Mouse (Mus musculus): Measurements from ENCODE around the gene Ifit1bl2.
"Not testable (repeated sequence)": the region's sequence is repeated elsewhere in the genome, so short reads cannot be mapped to it uniquely, and the experiment has no call there.

Ifit1bl2 gene

DNA sequence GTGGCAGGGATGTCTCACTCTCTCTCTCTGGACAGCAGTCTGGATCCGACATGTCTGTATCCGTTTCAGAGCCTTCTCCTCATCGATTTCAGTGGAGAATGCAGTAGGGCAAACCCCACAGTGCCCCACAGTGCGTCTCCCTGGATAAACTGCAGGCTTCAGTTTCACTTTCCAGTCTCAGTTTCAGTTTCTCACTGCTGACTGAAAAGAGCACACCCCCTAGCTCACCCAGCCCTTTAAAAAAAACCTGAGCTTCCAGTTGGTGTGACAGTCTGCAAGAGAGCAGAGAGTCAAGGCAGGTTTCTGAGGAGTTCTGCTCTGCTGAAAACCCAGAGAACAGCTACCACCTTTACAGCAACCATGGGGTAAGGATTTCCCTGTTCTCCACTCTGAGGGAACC is at the start of gene Ifit1bl2, which contains the start of gene Ifit1:
Gene Ifit1bl2 (minus strand): TSS at position 121 of the 400 bp plus-strand sequence.
Gene Ifit1 (plus strand): TSS at position 249 of the 400 bp plus-strand sequence.
- DNase-seq (ENCODE audit: low spot score in 2 of 2) = no peak

DNA sequence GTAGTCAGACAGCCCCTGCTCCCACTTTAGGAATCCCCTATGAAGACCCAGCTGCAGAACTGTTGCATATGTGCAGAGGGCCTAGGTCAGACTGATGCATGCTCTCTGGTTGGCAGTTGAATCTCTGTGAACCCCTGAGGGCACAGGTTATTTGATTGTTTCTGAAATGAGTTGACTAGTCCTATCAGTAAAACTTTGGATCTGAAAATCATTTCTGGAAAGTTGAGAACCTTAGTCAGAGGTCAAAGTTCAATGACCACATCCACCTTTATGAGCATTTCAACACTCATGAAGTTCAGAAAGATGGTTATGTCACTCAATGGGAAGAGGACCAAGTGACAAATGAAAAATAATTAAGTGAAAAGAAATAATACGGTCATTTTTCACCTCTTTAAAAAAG is 45.0 kb upstream of the Ifit1bl2 start:
- no peak for DNase-seq (ENCODE audit: low spot score in 2 of 2)

DNA sequence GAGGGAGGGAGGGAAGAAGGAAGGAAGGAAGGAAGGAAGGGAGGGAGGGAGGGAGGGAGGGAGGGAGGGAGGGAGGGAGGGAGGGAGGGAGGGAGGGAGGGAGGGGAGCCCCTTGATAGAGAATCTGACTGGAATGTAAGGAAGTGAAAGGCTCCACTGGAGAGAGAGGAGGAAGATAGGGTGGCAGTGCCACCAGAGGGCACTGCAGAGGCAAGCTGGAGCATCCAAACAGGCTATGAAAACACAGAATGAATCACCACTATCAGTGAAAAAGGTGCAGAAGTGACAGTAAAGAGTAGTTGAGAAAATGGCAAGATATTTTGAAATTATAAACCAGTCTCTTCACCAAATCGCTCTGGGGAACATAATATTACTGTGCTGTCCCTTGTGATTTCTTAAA is 44.3 kb upstream of the Ifit1bl2 start:
- DNase-seq (ENCODE audit: low spot score in 2 of 2) = no peak

DNA sequence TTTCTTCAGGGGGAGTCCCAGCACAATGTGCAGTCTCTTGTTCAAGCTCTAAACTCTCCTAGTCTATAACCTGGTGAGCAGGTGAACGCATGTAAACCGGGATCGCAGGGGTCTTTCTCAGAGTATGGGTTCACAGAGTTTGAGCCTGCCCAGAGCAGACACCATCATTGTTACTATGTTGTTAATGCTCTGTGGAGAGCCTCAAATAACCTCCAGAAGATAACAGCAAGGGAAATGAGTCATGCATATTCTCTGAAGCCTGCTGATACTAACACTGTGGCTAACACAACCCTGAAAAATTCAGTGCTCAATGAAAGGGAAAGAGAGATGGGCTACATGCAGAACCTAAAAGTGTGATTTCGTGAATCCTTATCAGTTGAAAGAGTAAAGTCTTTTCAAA is 37.9 kb upstream of the Ifit1bl2 start:
- no peak for DNase-seq (ENCODE audit: low spot score in 2 of 2)

DNA sequence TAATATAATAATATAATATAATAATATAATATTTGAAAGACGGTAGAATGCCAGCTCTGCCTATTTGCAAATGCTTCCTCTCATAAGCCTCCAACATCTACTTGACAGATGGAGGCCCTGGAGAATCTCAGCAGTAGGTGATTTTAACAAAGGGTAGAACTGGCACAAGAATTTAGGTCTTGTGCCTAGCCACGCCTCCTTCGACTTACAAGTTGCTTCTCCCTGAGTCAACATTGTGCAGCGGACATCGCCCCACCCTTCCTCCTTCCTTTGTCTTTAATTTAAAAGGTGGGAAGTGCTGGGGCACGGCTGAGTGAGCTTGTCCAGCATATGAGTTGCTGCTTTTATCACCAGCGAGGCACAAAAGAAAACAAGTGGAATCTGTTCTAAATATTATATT is 32.9 kb upstream of the Ifit1bl2 start:
- DNase-seq (ENCODE audit: low spot score in 2 of 2) = no peak

DNA sequence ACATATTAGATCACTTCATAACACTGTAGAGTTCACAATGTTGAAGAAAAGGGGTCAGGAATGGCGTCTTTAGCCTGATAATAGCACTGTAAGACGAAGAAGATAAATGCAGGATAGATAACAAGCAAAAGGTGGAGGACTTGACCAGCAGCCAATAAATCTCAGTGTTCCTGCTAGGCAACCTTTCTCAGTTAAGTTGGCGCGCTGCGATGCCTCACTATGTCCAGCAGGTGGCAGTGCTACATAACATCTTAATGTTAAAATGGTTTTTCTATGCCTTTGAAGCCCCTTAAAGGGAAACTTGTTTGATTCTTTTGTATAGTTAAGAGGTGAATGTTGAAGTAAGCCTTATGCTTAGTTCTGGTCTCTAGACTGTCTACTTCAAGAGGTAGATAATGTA is 25.6 kb upstream of the Ifit1bl2 start:
- DNase-seq (ENCODE audit: low spot score in 2 of 2) = peak; percentile 29 to 71

DNA sequence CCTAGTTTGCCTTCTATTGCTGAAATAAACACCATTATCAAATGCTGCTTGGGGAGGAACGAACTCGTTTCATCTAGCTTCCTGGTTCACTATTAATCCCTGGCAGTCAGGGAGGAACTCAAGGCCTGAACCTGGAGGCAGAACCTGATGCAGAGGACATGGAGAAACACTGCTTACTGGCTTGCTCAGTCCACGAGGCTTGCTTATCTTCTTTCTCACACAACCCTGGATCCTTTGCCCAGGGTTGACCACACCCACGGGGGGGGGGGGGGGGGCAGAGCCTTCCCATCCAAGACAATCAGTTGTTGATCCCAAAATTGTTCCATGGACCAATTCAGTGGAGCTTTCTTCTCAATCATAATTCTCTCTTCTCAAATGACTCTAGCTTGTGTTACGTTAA is 22.2 kb upstream of the Ifit1bl2 start:
- no peak for DNase-seq (ENCODE audit: low spot score in 2 of 2)

DNA sequence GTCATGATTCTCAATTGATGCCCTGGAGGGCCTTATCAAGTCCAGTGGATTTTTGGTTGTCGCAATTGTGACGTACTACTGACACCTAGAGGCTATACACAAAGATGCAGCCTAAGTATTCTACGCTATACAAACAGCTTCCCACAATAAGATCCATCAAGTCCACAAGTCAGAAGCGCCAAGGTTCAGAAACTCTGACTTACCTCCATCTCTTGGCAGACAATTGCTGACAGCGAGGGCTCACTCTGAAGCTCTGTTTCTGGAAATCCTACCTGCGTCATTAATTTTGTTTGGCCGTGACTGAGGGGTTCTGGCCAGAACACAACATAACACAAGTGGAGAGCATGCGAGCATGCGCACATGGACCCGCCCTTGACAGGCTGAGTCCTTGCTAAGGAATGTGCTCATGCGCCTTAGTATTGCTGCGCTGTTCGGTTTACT is 21.5 kb upstream of the Ifit1bl2 start:
- peak; percentile 41 to 68 for DNase-seq (ENCODE audit: low spot score in 2 of 2)

DNA sequence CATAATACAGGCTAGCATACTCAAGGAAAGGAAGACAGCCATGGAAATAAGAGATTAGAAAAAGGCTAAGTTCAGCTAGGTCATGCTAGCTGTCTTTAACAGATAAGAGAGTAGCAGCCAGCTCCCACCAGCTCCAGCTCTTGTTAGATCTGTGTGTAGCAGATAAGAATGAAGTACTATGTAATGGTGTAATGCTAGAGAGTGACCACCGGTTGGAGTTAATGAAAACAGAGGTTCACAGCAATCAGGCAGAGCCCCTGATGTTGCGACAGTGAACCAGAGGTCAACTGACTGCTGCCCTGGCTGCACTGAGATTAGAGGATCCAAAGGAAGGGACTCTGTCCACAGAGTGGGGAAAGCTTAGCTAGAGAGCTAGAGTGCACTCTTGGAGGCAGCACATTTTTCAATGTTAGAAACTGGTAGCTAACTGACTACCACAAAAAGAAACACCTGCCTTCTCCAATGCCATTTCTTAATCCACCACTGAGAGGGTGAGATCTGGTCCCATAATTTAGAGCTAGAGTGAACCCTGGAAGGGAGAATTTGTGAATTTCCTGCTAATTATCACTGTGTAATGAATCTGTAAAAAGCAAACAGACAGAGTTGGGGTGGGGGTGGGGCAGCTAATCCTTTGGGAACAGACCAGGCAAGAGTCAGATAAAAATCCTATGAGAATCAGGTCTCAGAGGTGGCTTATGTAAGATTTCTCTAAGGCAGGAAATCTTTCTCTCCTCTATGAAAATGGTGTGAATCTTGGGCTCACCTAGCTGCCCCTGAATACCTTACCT is 16.2 kb upstream of the Ifit1bl2 start:
- no peak for DNase-seq (ENCODE audit: low spot score in 2 of 2)

DNA sequence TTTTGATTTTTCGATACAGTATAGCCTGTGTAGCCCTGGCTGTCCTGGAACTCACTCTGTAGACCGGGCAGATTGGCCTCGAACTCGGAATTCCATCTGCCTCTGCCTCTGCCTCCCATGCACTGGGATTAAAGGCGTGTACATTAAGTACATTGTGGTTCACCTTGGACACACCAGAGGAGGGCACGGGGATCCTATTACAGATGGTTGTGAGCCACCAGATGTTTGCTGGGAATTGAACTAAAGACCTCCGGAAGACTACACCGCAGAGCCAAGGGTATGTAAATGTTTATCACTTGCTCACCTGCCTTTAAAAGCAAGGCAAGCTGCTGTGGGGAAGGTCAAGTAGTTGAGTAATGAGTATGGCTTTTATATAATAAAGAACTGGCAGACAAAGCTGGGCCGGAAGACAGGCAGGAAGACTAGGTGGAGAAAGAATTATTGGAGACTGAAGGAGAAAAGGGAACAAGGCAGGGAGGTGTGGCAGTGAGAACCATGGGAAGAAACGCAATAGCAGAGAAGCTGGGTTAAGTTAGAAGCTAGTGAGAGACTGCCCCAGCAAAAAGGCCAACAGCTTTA is 14.8 kb upstream of the Ifit1bl2 start:
- DNase-seq (ENCODE audit: low spot score in 2 of 2) = no peak

DNA sequence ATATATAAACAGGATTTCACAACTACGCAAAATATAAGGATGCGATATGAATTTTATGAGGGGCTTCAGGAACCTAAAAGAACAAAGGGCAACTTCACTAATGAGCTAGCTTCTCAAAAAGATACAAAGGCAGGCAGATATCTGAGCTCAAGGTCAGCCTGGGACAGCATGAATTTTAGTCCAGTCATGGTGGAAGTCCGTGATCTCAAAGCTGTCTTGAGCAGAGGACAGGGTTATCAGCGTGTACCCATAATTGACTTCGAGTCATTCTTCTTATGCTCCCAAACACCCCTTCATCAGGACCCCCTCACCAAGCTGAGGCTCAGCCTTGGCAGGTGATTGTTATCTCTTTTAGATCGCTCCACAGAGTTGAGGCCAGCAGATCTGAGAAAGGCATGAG is 10.5 kb upstream of the Ifit1bl2 start:
- DNase-seq (ENCODE audit: low spot score in 2 of 2) = no peak

DNA sequence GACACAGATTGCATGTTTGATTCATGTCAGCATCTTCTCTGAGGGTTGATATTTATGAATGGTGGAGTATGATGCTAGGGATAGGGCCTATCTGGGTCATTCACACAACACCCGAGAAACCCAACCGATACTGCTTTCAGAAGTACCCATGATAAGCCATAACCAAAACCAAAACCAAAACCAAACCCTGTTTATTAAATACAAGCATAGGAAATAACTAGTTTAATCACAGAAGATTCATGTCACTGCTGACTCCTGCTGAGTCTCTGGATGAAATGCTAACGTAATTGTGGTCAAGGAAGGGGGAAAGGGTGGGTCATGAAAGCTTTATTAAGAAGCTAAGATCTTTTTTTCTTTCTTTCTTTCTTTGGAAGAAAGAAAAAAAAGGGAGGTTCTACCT is 9.7 kb upstream of the Ifit1bl2 start:
- no peak for DNase-seq (ENCODE audit: low spot score in 2 of 2)

DNA sequence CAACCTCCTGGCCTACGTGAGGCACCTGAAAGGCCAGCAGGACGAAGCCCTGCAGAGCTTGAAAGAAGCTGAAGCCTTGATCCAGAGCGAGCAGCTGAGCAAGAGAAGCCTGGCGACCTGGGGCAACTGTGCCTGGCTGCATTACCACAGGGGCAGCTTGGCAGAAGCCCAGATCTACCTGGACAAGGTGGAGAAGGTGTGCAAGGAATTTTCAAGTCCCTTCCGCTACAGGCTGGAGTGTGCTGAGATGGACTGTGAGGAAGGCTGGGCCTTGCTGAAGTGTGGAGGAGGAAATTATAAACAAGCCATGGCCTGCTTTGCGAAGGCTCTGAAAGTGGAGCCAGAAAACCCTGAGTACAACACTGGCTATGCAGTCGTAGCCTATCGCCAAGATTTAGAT is 7.1 kb upstream of the Ifit1bl2 start:
- DNase-seq (ENCODE audit: low spot score in 2 of 2) = not testable (repeated sequence)

DNA sequence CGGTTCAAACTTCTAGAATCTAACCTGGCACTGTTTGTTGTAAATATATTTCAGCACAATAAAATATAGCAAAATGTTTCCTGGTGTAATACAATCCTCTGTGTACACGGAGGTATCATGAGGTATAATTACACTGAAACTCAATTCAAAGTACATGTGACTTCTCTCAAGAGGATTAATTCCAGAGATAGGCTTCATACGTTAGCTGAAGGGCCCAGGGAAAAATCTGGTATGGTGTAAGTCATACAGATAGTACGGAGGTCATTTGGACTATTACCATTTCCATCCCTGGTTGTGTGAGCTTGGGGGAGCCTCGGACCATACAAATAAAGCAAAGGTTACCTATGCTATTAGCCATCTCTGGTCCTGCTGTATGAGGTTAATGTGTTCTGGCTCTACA is 2.1 kb upstream of the Ifit1bl2 start:
- no peak for DNase-seq (ENCODE audit: low spot score in 2 of 2)

DNA sequence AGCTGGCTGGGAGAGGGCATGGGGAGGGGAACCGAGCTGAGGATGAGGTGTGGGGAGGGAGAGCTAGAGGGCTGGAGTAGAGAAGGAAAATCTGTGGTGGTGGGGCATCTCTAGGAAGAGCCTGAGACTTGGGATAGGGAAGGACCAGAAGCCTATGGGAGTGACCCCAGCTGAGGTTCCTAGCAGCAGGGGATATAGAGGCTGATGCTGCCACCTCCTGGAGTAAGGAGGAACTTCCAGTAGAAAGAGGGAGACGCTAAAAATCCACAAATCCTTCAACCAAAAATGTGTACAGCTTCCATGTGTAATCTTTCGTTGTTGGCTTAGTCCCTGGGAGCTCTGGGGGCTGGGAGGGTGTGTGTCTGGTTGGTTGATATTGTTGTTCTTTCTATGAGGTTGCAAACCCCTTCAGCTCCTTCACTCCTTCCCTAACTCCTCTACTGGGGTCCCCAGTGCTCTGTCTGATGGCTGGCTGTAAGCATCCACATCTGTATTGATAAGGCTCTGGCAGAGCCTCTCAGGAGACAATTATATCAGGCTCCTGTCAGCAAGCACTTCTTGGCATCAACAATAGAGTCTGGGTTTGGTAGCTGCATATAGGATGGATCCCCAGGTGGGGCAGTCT is 3.5 kb downstream of the Ifit1bl2 start:
- peak; percentile 20 to 64 for DNase-seq (ENCODE audit: low spot score in 2 of 2)

DNA sequence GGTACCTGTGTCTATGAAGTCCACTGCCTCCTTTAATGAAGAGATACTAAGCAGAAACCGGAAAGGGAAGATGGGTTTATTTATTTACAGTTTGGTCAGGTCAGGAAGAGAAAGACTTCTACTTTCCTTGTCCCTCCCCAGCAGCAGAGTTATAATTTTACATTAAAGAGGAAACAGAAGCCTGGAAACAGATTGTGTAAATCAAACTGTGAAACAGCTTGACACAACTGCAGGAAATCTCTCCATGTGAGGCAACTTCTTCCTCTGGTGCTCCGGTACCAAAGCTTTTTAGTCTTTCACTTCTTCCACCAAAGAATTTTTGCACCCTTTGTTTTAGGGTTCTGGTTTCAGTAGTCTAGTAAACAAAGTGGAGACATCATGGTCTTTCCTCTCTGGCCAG is 7.1 kb downstream of the Ifit1bl2 start:
- no peak for DNase-seq (ENCODE audit: low spot score in 2 of 2)

DNA sequence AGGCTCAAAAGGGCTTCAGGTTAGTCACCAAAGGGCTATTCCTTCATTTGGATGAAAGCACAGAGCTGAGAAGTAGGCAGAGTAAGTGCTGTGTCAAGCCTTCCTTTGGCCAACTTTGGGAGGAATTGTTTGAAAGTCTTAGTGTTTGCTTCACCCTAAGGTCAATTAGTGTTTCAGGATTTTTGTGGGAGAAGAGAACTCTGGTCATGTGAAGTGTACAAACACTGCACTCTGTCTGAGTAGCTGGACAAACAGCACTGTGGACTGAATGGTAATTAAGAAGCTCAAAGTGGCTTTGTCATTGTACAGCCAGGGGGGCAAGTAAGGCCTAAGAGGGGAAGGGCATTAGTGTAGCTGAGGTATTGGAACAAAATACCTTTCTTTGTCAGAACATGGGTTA is 9.1 kb downstream of the Ifit1bl2 start:
- DNase-seq (ENCODE audit: low spot score in 2 of 2) = no peak

DNA sequence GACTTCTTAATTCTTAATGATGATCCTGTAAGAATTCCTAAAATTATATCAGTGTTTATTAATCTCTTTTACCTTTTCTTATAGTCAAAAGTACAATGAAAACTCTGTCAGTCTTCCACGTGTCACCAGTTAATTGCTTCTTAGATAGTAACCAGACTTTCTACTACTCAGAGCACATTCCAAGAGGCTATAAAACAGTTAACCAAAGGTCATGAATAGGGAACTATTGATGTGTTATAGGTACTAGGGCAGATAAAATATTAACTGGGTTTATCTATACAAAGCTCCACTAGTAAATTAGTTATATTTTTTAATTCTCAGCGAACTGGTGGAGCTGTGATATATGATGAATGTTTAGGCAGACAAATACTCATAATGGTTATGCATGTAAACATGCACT is 13.0 kb downstream of the Ifit1bl2 start:
- DNase-seq (ENCODE audit: low spot score in 2 of 2) = no peak

DNA sequence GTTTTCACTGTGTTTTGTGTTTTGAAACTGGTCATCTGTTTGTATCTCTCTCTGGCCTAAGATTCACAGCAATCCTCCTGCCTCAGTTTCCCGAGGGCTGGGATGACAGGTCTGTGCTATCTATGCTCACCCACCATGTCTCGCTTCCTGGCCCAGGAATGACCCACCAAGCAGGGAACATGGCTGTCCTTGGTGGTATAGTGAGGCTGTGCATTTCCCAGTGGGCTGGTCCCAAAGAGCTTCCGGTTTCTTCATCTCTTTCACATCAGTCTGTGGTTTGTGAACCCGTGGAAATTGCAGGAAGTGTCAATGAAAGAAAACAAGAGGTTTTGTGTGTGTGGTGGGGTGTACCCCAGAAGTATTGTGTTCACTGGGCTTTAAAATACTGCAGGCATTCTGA is 15.9 kb downstream of the Ifit1bl2 start:
- no peak for DNase-seq (ENCODE audit: low spot score in 2 of 2)

DNA sequence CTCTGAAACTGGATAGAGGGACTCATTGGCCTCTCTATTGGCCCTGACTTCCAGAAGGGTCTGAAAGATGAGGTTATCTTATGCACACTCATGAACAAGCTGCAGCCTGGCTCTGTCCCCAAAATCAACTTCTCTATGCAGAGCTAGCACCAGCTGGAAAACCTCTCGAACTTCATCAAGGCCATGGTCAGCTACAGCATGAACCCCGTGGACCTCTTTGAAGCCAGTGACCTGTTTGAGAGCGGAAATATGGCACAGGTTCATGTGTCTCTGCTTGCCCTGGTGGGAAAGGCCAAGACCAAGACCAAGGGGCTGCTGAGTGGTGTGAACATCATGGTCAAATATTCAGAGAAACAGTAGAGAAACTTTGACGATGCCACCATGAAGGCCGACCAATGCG is 16.8 kb downstream of the Ifit1bl2 start:
- DNase-seq (ENCODE audit: low spot score in 2 of 2) = no peak

DNA sequence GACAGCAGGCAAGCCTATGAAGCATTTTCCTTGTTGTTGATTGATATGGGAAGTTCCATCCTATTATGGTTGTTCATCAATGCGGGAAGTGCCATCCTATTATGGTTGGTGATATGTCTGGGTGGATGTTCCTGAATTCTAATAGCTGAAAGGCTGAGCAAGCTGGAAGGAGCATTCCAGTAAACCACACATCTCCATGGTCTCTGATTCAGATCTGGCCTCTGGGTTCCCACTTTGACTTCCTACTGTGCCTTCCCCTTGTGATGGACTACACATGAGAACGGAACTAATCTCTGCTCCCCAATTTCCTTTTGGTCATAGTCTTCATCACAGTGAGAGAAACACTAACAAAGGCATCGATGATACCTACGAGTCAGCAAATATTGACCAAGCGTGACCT is 19.7 kb downstream of the Ifit1bl2 start:
- no peak for DNase-seq (ENCODE audit: low spot score in 2 of 2)

DNA sequence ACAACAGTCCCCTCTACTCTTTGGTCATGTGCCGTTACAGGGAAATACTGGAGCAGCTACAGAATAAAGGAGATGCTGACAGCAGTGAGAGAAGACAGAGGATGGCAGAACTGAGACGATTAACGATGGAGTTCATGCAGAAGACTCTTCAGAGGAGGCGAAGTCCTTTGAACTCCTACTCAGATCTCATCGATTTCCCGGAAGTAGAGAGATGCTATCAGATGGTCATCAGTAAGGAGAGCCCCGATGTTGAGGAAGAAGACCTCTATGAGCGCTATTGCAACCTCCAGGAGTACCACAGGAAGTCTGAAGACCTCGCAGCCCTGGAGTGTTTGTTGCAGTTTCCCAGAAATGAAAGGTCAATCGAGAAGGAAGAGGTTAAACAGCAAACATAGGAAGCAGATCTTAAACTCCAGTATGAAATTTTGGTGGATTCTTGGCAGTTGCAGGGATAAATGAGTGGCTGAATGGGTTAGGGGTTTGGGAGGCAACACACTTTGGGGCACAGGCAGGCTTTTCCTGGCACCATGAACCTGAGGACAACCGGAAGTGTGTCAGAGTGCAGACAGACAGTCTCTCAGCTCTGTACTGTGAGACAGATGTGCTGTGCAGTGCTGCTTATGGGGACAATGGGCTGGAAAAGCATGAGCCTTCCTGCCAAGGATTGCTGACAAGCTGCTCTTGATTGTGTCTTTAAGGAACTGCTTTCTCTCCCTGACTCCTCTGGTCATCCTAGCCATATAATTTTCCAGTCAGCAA is 28.1 kb downstream of the Ifit1bl2 start:
- DNase-seq (ENCODE audit: low spot score in 2 of 2) = not testable (repeated sequence)
